Mouse (Mus musculus): ENCODE measurements at regions not wholly inside any gene's neighbourhood (a gene's known extent, or its start where the extent isn't known, plus 50 kb on each side); places are given as distances from the start of the nearest gene placed in this dataset.

DNA sequence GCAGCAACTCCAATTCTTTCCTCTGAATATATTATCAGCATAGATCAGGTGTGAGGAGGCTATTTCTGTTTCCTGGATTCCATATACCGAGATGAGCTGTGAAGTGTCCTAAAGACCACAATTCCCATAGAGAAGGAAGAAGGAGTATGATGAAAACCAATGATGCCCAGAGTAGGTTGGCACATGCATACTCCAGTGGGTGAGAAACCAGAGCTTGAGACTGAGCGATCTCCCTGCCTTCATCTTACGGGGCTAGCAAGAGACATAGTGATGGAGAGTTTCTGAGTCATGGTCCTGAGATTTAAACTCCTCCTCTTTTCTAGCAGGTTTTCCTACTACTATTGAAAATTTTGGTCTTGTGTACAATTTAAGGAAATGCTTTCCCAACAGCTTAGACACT, 103.1 kb upstream of the Atp5g3 start:
- DNase-seq (ENCODE audit: extremely low read depth, insufficient read length, low spot score) = no peak

DNA sequence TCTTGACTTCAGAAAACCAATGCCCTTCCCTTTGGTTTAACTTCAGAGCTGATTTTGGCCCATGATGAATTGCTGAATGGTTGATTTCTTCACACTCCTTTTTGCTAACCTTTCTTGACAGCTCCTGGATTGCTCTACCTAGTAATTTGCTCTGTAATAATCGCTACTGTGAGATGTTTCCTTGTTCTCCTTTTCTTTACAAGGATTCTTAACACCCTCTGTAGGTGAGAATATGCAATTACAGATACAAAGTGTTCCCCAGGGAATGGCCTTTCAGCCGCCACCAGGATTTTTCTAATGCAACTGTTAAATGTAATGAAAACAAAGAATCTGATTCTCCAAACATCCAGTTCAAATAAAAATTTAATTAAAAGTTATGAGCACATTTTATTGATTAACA, 87.4 kb upstream of the Atp5g3 start:
- no peak for DNase-seq (ENCODE audit: extremely low read depth, insufficient read length, low spot score)

GRCm38 (mm10) chr2:73996986-73997385, 85.9 kb upstream of the Atp5g3 start:
- DNase-seq (ENCODE audit: extremely low read depth, insufficient read length, low spot score) = no peak

- DNase-seq (ENCODE audit: extremely low read depth, insufficient read length, low spot score) = no peak
Measured at GRCm38 (mm10) chr2:73991818-73992217, 80.7 kb upstream of the Atp5g3 start.

DNA sequence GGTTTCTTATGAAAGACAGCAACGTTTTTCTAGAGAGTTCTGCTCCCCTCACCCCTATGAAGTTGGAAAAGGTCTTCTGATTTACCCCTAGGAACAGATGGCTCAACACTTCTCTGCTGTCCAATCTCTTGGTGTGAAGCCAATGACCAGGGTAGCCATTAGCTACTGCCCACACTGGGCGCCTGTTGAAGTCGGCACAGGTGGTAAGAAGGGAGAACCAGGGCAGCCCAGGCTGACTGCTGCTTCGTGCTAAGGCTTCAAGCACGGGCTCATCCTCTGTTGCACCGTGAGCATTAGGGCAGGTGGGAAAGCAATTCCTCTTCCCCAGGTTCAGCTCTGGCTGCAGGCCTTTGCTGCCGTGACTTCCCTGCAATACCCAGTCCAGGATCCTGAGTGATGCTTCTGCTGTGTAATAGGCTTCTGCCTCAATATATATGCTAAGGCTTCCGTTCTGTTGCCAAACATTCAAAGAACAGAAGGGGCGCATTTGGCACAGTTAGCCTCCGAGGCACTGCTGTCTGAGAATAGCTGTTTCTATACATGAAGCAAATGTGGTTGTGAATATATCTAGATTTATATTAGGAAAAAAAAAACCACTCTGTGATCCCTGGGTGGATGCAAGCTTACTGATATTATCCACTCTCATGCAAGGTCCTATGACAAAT, 76.4 kb upstream of the Atp5g3 start:
- DNase-seq (ENCODE audit: extremely low read depth, insufficient read length, low spot score) = no peak

DNA sequence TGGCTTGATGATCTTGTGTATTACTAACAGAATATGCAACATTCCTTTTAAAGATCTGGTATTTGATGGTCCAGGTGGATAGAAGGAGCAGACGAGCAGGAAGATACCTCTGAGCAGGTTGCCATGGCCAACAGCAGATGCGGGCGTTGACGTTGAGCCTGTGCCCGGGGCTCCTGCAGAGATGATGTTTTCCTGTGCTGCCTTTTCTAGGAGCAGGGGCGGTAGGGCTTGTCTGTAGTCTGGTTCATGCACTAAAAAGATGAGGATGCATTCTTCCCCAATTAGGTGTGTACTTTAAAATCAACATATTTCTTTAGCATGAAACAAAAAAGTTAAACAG, 74.8 kb upstream of the Atp5g3 start:
- DNase-seq (ENCODE audit: extremely low read depth, insufficient read length, low spot score) = no peak

GRCm38 (mm10) chr2:73985238-73985910, 74.2 kb upstream of the Atp5g3 start:
- no peak for DNase-seq (ENCODE audit: extremely low read depth, insufficient read length, low spot score)

DNA sequence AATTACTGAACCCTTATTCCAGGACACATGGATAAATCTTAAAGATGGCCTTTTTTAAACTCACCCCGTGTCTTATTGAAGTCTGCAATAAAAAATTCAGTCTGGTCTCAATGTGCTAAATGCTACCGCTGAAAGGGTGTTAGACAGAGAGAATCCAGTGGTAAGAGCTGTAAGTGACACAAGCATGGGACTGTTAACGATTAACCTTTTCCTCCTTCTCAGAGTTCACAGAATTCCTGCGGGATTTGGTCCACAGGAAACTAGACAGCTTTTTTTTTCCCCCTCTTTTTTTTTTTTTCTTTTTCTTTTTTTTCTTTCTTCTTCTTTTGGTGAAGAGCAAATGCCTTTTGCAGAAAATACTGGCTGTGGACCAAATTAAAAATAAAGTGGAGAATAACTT, 72.0 kb upstream of the Atp5g3 start:
- DNase-seq (ENCODE audit: extremely low read depth, insufficient read length, low spot score) = no peak

DNA sequence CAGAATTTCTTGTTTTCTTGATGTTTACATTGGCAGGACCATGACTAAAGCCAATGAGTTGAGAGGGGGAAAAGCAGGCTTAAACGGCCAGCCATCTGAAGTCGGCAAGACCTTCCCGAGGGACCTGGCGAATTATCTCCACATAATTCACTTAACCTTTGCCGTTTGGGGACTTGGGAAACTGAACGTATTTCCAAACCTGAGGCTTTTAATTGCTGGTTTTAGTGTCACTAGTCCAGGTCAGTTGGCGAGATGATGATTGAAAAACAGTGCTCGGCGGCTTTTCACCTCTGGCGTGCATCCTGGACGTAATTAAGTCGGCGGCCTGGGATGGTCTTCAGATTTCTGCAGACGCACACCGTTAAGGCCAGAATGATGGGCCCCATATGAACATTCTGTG, 66.9 kb upstream of the Atp5g3 start:
- no peak for DNase-seq (ENCODE audit: extremely low read depth, insufficient read length, low spot score)

DNA sequence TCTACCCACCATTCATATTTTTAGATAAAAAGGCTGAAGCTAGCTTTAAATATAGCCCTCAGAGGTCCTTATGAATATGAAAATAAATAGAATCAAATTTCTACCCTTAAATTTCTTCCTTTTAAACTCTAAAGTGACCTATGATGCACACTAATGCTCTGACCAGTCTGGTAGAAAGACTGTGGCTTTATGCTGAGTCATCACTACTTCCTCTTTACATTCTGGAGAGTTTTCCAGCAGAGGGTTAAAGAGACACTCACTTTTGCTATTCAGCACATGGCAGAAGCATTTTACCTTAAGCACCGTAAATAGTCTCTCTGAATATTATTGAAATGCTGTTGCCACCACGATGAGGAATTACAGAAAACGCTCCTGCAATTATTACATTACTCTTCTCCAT, 62.6 kb upstream of the Atp5g3 start:
- no peak for DNase-seq (ENCODE audit: extremely low read depth, insufficient read length, low spot score)

- DNase-seq (ENCODE audit: extremely low read depth, insufficient read length, low spot score) = no peak
Measured at GRCm38 (mm10) chr2:73967618-73968017, 56.5 kb upstream of the Atp5g3 start.

- no peak for DNase-seq (ENCODE audit: extremely low read depth, insufficient read length, low spot score)
Measured at GRCm38 (mm10) chr2:73965595-73965994, 54.5 kb upstream of the Atp5g3 start.
